Mouse (Mus musculus) forebrain, embryonic 14.5 days (tissue): ENCODE measurements around the gene Ifit2. TPM values are rescaled to one million over a fixed set of nuclear protein-coding genes. Genes with fewer than 3 reads are reported as not detected.

Source experiments
- ATAC-seq: fragments of 200-750 bp; cut with Nextera tagmentation; 2 replicates; pipeline ENCODE4 v1.8.0; 2017; ENCODE audit warnings: mild to moderate bottlenecking, moderate library complexity
- DNase-seq: peaks from one replicate; pipeline ENCODE4 v3.0.0-alpha.2; 2015; ENCODE audit warnings: low spot score
- H3K27ac ChIP-seq: fragments of 300-500 bp; sonication (generic); 2 replicates; pipeline ENCODE4 v1.5.1; 2014; ENCODE audit warnings: low read depth, mild to moderate bottlenecking, control low read depth, low read length, moderate library complexity
- H3K27me3 ChIP-seq: fragments of 300-500 bp; sonication (generic); replicated peaks from 2 replicates; pipeline ENCODE4 v1.6.1; 2014; ENCODE audit warnings: low read length, control low read depth, mixed read lengths; ENCODE audit not compliant: control insufficient read depth, insufficient read depth
- H3K36me3 ChIP-seq: fragments of 300-500 bp; sonication (generic); 2 replicates; pipeline ENCODE4 v1.6.1; 2014; ENCODE audit warnings: low read length, control low read depth; ENCODE audit not compliant: control insufficient read depth, insufficient read depth
- H3K4me1 ChIP-seq: fragments of 300-500 bp; sonication (generic); 2 replicates; pipeline ENCODE4 v1.6.1; 2014; ENCODE audit warnings: antibody characterized with exemption, low read length, control low read depth; ENCODE audit not compliant: control insufficient read depth, insufficient read depth
- H3K4me2 ChIP-seq: fragments of 300-500 bp; sonication (generic); 2 replicates; pipeline ENCODE4 v1.6.1; 2014; ENCODE audit warnings: mild to moderate bottlenecking, control low read depth, low read length
- H3K4me3 ChIP-seq: fragments of 300-500 bp; sonication (generic); 2 replicates; pipeline ENCODE4 v1.5.1; 2014; ENCODE audit warnings: low read depth, low read length, control low read depth
- H3K9ac ChIP-seq: fragments of 300-500 bp; sonication (generic); 2 replicates; pipeline ENCODE4 v1.6.1; 2014; ENCODE audit warnings: mild to moderate bottlenecking, low read length, control low read depth, moderate library complexity
- H3K9me3 ChIP-seq: fragments of 300-500 bp; sonication (generic); replicated peaks from 2 replicates; pipeline ENCODE4 v1.6.1; 2016; ENCODE audit warnings: low read length, control low read depth, mixed read lengths; ENCODE audit not compliant: control insufficient read depth
- WGBS: fragments of 180-500 bp; shearing (Covaris S2); extraction: QIAGEN DNeasy Blood & Tissue Kit; methylation state at CpG from one replicate; pipeline ENCODE4 v1.1.7; 2014; 5-methylcytosine and 5-hydroxymethylcytosine counted together
- polyA plus RNA-seq: library from polyadenylated mRNA; unstranded; fragments of >200 nt; fragmentation: Nextera tagmentation; extraction: Ambion mirVana; gene quantifications from 2 replicates; pipeline ENCODE4 v1.2.1, GENCODE M21; 2014

The Ifit2 gene
- polyA plus RNA-seq, 1 experiment from 2014 or later = 8.3 TPM

DNA sequence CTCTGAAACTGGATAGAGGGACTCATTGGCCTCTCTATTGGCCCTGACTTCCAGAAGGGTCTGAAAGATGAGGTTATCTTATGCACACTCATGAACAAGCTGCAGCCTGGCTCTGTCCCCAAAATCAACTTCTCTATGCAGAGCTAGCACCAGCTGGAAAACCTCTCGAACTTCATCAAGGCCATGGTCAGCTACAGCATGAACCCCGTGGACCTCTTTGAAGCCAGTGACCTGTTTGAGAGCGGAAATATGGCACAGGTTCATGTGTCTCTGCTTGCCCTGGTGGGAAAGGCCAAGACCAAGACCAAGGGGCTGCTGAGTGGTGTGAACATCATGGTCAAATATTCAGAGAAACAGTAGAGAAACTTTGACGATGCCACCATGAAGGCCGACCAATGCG, 73.3 kb downstream of the Ifit2 start:
- no peak for DNase-seq
- Histone ChIP-seq H3K27ac (no peak overlapping the region), H3K9me3 (no peaks in the 10 kb centered on the region), H3K4me2 (no peak overlapping the region), H3K9ac (no peak overlapping the region), H3K4me1 (no peaks in the 10 kb centered on the region), H3K4me3 (no peak overlapping the region), H3K27me3 (no peaks in the 10 kb centered on the region), H3K36me3 (no peaks in the 10 kb centered on the region)
- WGBS = 93% methylated on average over 6 of the region's 6 CpGs
- no peak for ATAC-seq

- H3K4me2 ChIP-seq = no peak overlapping the region
- 79% methylated on average over 4 of the region's 4 CpGs for WGBS
- H3K27ac ChIP-seq = no peak overlapping the region
- ATAC-seq (no peak), DNase-seq (no peak)
- no peaks in the 10 kb centered on the region for H3K27me3 ChIP-seq
- H3K9ac ChIP-seq = no peak overlapping the region
- H3K9me3 ChIP-seq = no peaks in the 10 kb centered on the region
- H3K4me1 ChIP-seq = no peaks in the 10 kb centered on the region
- no peak overlapping the region for H3K4me3 ChIP-seq
- no peaks in the 10 kb centered on the region for H3K36me3 ChIP-seq
These were observed 74.2 kb downstream of the Ifit2 start for GRCm38 (mm10) chr19:34624663-34625062.

Other genes starting within 250 kb of the Ifit2 start
- 0.24 and 0.31 TPM in 2 replicates for gene Ch25h, start 75.5 kb upstream of the Ifit2 start, polyA plus RNA-seq
- 18.5 and 20.6 TPM in 2 replicates for gene Lipa, start 23.2 kb upstream of the Ifit2 start, polyA plus RNA-seq
- 0.59 and 1.2 TPM in 2 replicates for gene Ifit3, start 32.8 kb downstream of the Ifit2 start, polyA plus RNA-seq
- 0.33 and 0.85 TPM in 2 replicates for gene Ifit1bl1, start 51.3 kb downstream of the Ifit2 start, polyA plus RNA-seq
- gene Ifit3b, start 57.3 kb downstream of the Ifit2 start, polyA plus RNA-seq = not detected in 2 replicates
- gene Ifit1bl2, start 90.0 kb downstream of the Ifit2 start, polyA plus RNA-seq = 0.10 and 0.41 TPM in 2 replicates
- gene Ifit1, start 90.2 kb downstream of the Ifit2 start, polyA plus RNA-seq = 0.38 TPM in 1 of 2 replicates, not detected in the other
- 2.6 and 3.3 TPM in 2 replicates for gene Slc16a12, start 196.6 kb downstream of the Ifit2 start, polyA plus RNA-seq